Mouse (Mus musculus) layer of hippocampus, adult 8-10 months (tissue): ENCODE measurements at regions not wholly inside any gene's neighbourhood (a gene's known extent, or its start where the extent isn't known, plus 50 kb on each side); places are given as distances from the start of the nearest gene placed in this dataset.

Experiments
- DNase-seq, 2 experiments: peaks; one replicate each; pipeline ENCODE4 v3.0.0; 2022; ENCODE audit warnings: low spot score in 2 of 2

GRCm38 (mm10) chr11:57432299-57432698 lies 86.1 kb downstream of the Fam114a2 start:
- DNase-seq = no peak

- no peak for DNase-seq
Measured at GRCm38 (mm10) chr11:57431886-57432285, 86.5 kb downstream of the Fam114a2 start.

GRCm38 (mm10) chr11:57426046-57426805 lies 92.2 kb downstream of the Fam114a2 start:
- no peak for DNase-seq

GRCm38 (mm10) chr11:57419416-57419815 lies 99.0 kb downstream of the Fam114a2 start:
- no peak for DNase-seq

- DNase-seq = no peak
Measured at GRCm38 (mm10) chr11:57416011-57416410, 102.4 kb downstream of the Fam114a2 start.

GRCm38 (mm10) chr11:57415167-57415566 lies 103.2 kb downstream of the Fam114a2 start:
- no peak for DNase-seq

- peak; percentile 62 to 69 for DNase-seq
Measured at GRCm38 (mm10) chr11:57414697-57415096, 103.7 kb downstream of the Fam114a2 start.

GRCm38 (mm10) chr11:57413271-57413670 lies 105.1 kb downstream of the Fam114a2 start:
- no peak for DNase-seq

GRCm38 (mm10) chr11:57412766-57413165 lies 105.7 kb downstream of the Fam114a2 start:
- peak; percentile 69 to 72 for DNase-seq

GRCm38 (mm10) chr11:57404172-57404571 lies 114.2 kb downstream of the Fam114a2 start:
- peak in 1 of 2 experiments; percentile 49 for DNase-seq

GRCm38 (mm10) chr11:57401610-57402009 lies 116.8 kb downstream of the Fam114a2 start:
- DNase-seq = peak in 1 of 2 experiments; percentile 40

- DNase-seq = no peak
Measured at GRCm38 (mm10) chr11:57399366-57399765, 119.1 kb downstream of the Fam114a2 start.

GRCm38 (mm10) chr11:57396429-57396828 lies 122.0 kb downstream of the Fam114a2 start:
- DNase-seq = no peak

GRCm38 (mm10) chr11:57390826-57391225 lies 127.6 kb downstream of the Fam114a2 start:
- no peak for DNase-seq
